Mouse (Mus musculus) G1E (cell line): ENCODE measurements around the gene Mgat4c.

ENCODE experiments used
- CTCF ChIP-seq: IDR thresholded peaks from 2 replicates; pipeline ENCODE4 v1.5.1; 2012; ENCODE audit warnings: low read depth, low read length, inconsistent platforms, mixed read lengths
- GATA1 ChIP-seq: IDR thresholded peaks from 2 replicates; pipeline ENCODE4 v1.6.1; 2012; ENCODE audit warnings: borderline replicate concordance, low read length, inconsistent platforms, mixed read lengths
- GATA2 ChIP-seq: IDR thresholded peaks from 2 replicates; pipeline ENCODE4 v1.6.1; 2012; ENCODE audit warnings: low read depth, low read length, inconsistent platforms, borderline replicate concordance
- POLR2AphosphoS5 ChIP-seq: IDR thresholded peaks from 2 replicates; pipeline ENCODE4 v1.6.1; 2012; ENCODE audit warnings: low read depth, low read length, inconsistent platforms; ENCODE audit not compliant: insufficient replicate concordance
- TAL1 ChIP-seq: conservative IDR thresholded peaks from 2 replicates; pipeline ENCODE4 v1.6.1; 2012; ENCODE audit warnings: low read depth, low read length, inconsistent platforms, mixed read lengths

- TF ChIP-seq CTCF (no peak), POLR2AphosphoS5 (no peak), TAL1 (no peak), GATA1 (no peak), GATA2 (no peak)
These were observed 127.5 kb downstream of the Mgat4c start for GRCm38 (mm10) chr10:101808768-101809167.
